Mouse (Mus musculus): Measurements from ENCODE around the gene Teddm1a. TPM values are rescaled to one million over a fixed set of nuclear protein-coding genes. Genes with fewer than 3 reads are reported as not detected.

Gene Teddm1a
- polyA plus RNA-seq, 1 experiment: not detected

DNA sequence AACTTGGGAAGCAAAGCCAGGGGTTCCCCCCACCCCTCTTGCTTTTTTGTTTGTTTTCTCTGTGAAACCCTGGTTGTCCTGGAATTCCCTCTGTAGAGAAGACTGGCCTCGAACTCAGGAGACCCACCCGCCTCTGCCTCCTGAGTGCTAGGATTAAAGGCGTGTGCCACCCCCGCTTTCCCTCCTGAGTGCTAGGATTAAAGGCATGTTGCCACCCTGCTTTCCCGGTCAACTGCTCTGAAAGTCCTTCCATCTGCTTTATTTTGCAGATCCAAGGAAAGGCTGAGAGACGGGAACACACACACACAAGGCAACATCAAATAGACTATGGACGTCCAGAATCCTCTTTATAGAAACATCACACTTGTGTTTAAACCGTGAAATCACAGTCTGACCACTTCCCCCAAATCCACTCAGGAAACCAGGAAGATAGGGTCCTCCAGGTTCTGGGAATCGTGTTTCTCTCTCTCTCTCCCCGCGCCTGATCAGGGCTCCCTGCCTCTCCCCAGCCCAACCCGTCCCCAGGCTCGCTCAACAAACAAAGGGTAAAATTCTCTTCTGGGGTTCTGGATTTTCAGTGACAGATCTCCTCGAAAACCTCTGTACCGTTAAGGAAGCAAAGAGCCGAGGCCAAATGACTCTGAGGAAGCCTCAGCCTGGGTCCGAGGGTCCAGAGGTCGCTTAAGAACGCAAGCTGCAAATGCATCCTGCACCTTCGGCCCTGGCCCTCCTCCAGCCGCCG lies 7.6 kb downstream of the Teddm1a start:
- Histone ChIP-seq H3K4me2 (ENCODE audit: low read depth) (peak overlapping the region; percentile 96), H3K79me2 (ENCODE audit: control insufficient read depth, insufficient read depth) (peaks cover 7% of the 10 kb centered on the region), H3K4me3 (peak overlapping the region; percentile 78), H3ac (ENCODE audit: control insufficient read depth, insufficient read length) (peak overlapping the region; percentile 5), H3K36me3 (ENCODE audit: control insufficient read depth, insufficient read depth) (peaks cover 5% of the 10 kb centered on the region), H3K27me3 (ENCODE audit: control insufficient read depth, insufficient read depth, insufficient read length) (no peaks in the 10 kb centered on the region)
- TF ChIP-seq TCF12 (IDR thresholded peaks at IDR 0.05; ENCODE audit: insufficient read depth, poor library complexity, severe bottlenecking) (no peak), MYOD1 (IDR thresholded peaks at IDR 0.05; ENCODE audit: control insufficient read depth in 1 of 3, insufficient read length in 2 of 3, low read depth in 2 of 3) (no peak), E2F4 (IDR thresholded peaks at IDR 0.05; ENCODE audit: insufficient read depth) (no peak), MAX (IDR thresholded peaks at IDR 0.05; ENCODE audit: low read depth) (no peak), REST (IDR thresholded peaks at IDR 0.05; ENCODE audit: insufficient read depth, insufficient read length) (no peak), CEBPB (IDR thresholded peaks at IDR 0.05; ENCODE audit: insufficient read depth, poor library complexity, severe bottlenecking) (no peak), MYOG (IDR thresholded peaks at IDR 0.05; ENCODE audit: control insufficient read depth in 1 of 3, insufficient read depth in 1 of 3, insufficient read length in 2 of 3, low read depth in 2 of 3) (no peak), USF1 (IDR thresholded peaks at IDR 0.05; ENCODE audit: low read depth) (no peak), SRF (IDR thresholded peaks at IDR 0.05; ENCODE audit: control insufficient read depth, insufficient read length, low read depth) (no peak), POLR2A (IDR thresholded peaks at IDR 0.05; ENCODE audit: insufficient read length, low read depth) (no peak), POLR2AphosphoS2 (IDR thresholded peaks at IDR 0.05; ENCODE audit: insufficient read length, low read depth) (no peak)

DNA sequence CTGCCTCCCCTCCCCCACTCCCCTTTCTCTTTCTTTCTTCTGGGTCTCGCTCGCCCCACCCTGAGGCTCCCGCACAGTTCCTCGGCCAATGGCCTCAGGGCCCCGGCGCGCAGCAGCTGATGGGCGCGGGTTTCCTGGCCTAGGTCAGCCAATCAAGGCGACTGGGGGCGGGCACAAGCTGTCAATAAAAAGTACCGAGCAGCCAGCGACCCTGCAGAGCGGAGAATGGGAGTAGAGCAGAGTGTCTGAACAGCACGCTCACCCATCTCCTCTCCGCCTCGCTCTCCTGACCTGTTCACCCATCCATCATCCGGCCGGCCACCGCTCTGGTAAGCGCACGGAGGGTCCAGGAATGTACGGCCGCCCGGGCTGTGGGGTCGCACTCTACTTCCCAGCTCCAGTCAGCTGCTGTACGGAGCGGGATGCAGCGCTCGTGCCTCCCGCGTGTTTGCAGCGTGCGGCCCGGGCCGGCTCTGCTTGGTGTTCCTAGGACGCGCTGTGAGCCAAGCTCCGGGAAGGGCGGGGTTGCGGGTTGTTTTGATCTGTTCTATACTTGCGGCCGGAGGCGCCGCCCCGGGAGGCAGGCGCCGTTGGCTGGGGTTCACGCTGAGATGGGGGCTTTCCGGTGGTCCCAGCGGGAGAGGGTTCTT lies 8.3 kb downstream of the Teddm1a start, which contains the start of the genes Glul and Teddm2:
Glul (plus strand) TSS at position 214 of the 650 bp plus-strand sequence.
Teddm2 (minus strand) TSS at position 498 of the 650 bp plus-strand sequence.
- TF ChIP-seq USF1 (IDR thresholded peaks at IDR 0.05; ENCODE audit: low read depth): no peak
- no peak for TF ChIP-seq SRF (IDR thresholded peaks at IDR 0.05; ENCODE audit: control insufficient read depth, insufficient read length, low read depth)
- peak in 1 of 3 experiments; percentile 18 for TF ChIP-seq MYOD1 (IDR thresholded peaks at IDR 0.05; ENCODE audit: control insufficient read depth in 1 of 3, insufficient read length in 2 of 3, low read depth in 2 of 3)
- TF ChIP-seq POLR2A (IDR thresholded peaks at IDR 0.05; ENCODE audit: insufficient read length, low read depth): peak; percentile 99
- TF ChIP-seq CEBPB (IDR thresholded peaks at IDR 0.05; ENCODE audit: insufficient read depth, poor library complexity, severe bottlenecking): no peak
- peak; percentile 61 for TF ChIP-seq REST (IDR thresholded peaks at IDR 0.05; ENCODE audit: insufficient read depth, insufficient read length)
- TF ChIP-seq TCF12 (IDR thresholded peaks at IDR 0.05; ENCODE audit: insufficient read depth, poor library complexity, severe bottlenecking): no peak
- no peak for TF ChIP-seq E2F4 (IDR thresholded peaks at IDR 0.05; ENCODE audit: insufficient read depth)
- TF ChIP-seq POLR2AphosphoS2 (IDR thresholded peaks at IDR 0.05; ENCODE audit: insufficient read length, low read depth): peak; percentile 100
- no peak for TF ChIP-seq MAX (IDR thresholded peaks at IDR 0.05; ENCODE audit: low read depth)
- peak in 1 of 3 experiments; percentile 4 for TF ChIP-seq MYOG (IDR thresholded peaks at IDR 0.05; ENCODE audit: control insufficient read depth in 1 of 3, insufficient read depth in 1 of 3, insufficient read length in 2 of 3, low read depth in 2 of 3)
- Histone ChIP-seq H3ac (ENCODE audit: control insufficient read depth, insufficient read length) (peak within 1 kb of the TSS; percentile 5), H3K27me3 (ENCODE audit: control insufficient read depth, insufficient read depth, insufficient read length) (no peaks in the 10 kb centered on the region), H3K79me2 (ENCODE audit: control insufficient read depth, insufficient read depth) (peaks cover 7% of the 10 kb centered on the region), H3K4me2 (ENCODE audit: low read depth) (peak within 1 kb of the TSS; percentile 96), H3K4me3 (peak within 1 kb of the TSS; percentile 78), H3K36me3 (ENCODE audit: control insufficient read depth, insufficient read depth) (peaks cover 5% of the 10 kb centered on the region)

DNA sequence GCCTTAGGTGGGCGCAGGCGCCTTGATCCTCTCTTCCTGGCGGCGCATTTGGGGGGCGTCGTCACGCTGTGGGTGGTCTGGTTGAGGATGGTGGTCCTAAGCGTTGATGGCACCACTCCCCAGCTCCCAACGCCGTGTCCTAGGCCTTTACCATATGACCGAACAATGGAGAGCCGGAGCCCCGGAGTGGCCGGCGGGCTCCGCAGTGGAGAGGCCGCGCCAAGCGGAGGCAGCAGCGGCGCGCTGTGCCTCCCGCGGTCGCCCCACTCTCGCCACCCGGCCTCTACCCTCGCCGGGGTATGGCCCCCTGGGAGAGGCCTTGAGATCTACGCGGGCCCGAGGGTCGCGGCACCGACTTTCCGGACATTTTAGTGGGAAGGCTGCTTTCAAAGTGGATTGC lies 8.8 kb downstream of the Teddm1a start:
- no peaks in the 10 kb centered on the region for H3K27me3 ChIP-seq (ENCODE audit: control insufficient read depth, insufficient read depth, insufficient read length)
- H3ac ChIP-seq (ENCODE audit: control insufficient read depth, insufficient read length): peak overlapping the region; percentile 5
- H3K36me3 ChIP-seq (ENCODE audit: control insufficient read depth, insufficient read depth): peaks cover 5% of the 10 kb centered on the region
- TF ChIP-seq E2F4 (IDR thresholded peaks at IDR 0.05; ENCODE audit: insufficient read depth) (no peak), POLR2AphosphoS2 (IDR thresholded peaks at IDR 0.05; ENCODE audit: insufficient read length, low read depth) (no peak), REST (IDR thresholded peaks at IDR 0.05; ENCODE audit: insufficient read depth, insufficient read length) (no peak), SRF (IDR thresholded peaks at IDR 0.05; ENCODE audit: control insufficient read depth, insufficient read length, low read depth) (no peak), POLR2A (IDR thresholded peaks at IDR 0.05; ENCODE audit: insufficient read length, low read depth) (no peak), TCF12 (IDR thresholded peaks at IDR 0.05; ENCODE audit: insufficient read depth, poor library complexity, severe bottlenecking) (no peak), USF1 (IDR thresholded peaks at IDR 0.05; ENCODE audit: low read depth) (no peak), MYOG (IDR thresholded peaks at IDR 0.05; ENCODE audit: control insufficient read depth in 1 of 3, insufficient read depth in 1 of 3, insufficient read length in 2 of 3, low read depth in 2 of 3) (no peak), MYOD1 (IDR thresholded peaks at IDR 0.05; ENCODE audit: control insufficient read depth in 1 of 3, insufficient read length in 2 of 3, low read depth in 2 of 3) (no peak), TCF3 (IDR thresholded peaks at IDR 0.05; ENCODE audit: insufficient read length, low read depth) (no peak)
- peak overlapping the region; percentile 78 for H3K4me3 ChIP-seq
- H3K79me2 ChIP-seq (ENCODE audit: control insufficient read depth, insufficient read depth): peaks cover 7% of the 10 kb centered on the region
- H3K4me2 ChIP-seq (ENCODE audit: low read depth): peak overlapping the region; percentile 96

DNA sequence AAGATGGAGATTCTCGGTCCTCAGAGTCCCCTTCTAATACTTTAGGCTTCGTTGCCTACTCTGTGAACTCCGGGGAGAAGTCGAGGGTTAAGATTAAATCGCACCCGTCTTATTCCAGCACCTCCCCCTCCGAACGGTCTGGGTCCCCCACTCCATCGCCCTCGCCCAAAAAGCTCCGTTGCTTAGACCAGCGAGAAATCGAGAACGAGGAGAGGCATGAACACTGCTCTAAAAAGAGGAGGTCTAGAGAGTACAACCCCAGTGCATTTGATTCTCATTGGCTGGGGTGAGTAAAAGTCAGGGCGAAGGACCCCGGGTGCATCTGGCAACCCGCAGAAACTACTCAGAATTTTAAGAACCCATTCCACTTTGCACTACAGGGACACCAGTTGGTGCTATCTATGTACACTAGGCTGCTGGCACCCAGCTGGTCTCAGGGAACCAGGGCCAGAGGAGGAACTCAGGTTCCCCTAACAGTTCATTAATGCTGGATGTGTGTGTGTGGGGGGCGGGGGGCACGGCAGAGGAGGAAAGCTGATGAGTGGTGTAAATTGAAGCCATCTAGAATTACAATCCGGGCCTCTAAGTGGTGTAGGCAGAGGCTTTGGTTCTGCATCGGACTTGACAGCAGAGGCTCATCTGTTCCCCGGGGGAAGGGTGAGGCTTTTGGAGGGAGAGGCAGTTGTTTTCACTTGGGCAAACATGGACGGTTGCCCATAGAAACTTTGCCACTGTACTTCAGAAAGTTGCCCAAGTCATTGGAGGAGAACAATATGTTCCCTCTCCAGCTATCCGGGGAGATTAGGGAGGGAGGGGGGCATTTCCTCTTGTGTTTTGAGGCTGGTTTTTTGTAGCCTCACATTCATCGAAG lies 9.6 kb downstream of the Teddm1a start:
- peak overlapping the region; percentile 5 for H3ac ChIP-seq (ENCODE audit: control insufficient read depth, insufficient read length)
- H3K4me3 ChIP-seq: peak overlapping the region; percentile 78
- peak overlapping the region; percentile 96 for H3K4me2 ChIP-seq (ENCODE audit: low read depth)
- peaks cover 7% of the 10 kb centered on the region for H3K79me2 ChIP-seq (ENCODE audit: control insufficient read depth, insufficient read depth)
- peak in 1 of 3 experiments; percentile 24 for TF ChIP-seq MYOG (IDR thresholded peaks at IDR 0.05; ENCODE audit: control insufficient read depth in 1 of 3, insufficient read depth in 1 of 3, insufficient read length in 2 of 3, low read depth in 2 of 3)
- TF ChIP-seq CEBPB (IDR thresholded peaks at IDR 0.05; ENCODE audit: insufficient read depth, poor library complexity, severe bottlenecking): no peak
- no peaks in the 10 kb centered on the region for H3K27me3 ChIP-seq (ENCODE audit: control insufficient read depth, insufficient read depth, insufficient read length)
- peaks cover 5% of the 10 kb centered on the region for H3K36me3 ChIP-seq (ENCODE audit: control insufficient read depth, insufficient read depth)

All from myocyte (in vitro differentiated cells).